Mouse (Mus musculus) brain, embryonic 14.5 days (tissue): ENCODE results near the gene Gm42878. TPM values are rescaled to one million over a fixed set of nuclear protein-coding genes. Genes with fewer than 3 reads are reported as not detected.

Experiments
- DNase-seq: peaks from one replicate; pipeline ENCODE4 v3.0.0-alpha.2; 2011; ENCODE audit warnings: low read depth
- CTCF ChIP-seq: fragments of 200-500 bp; IDR thresholded peaks from 2 replicates; pipeline ENCODE4 v1.5.1; 2012; ENCODE audit warnings: inconsistent platforms, mild to moderate bottlenecking, moderate library complexity, borderline replicate concordance; ENCODE audit not compliant: insufficient read depth, insufficient read length; ENCODE audit errors: extremely low read depth
- POLR2A ChIP-seq: fragments of 200-500 bp; IDR thresholded peaks from 2 replicates; pipeline ENCODE4 v1.6.1; 2012; ENCODE audit warnings: mild to moderate bottlenecking, inconsistent platforms, borderline replicate concordance; ENCODE audit not compliant: poor library complexity, insufficient read depth, insufficient read length, severe bottlenecking; ENCODE audit errors: extremely low read depth
- polyA plus RNA-seq: library from polyadenylated mRNA; depleted of rRNA; stranded (reverse); fragments of >200 nt; gene quantifications from 2 replicates; pipeline ENCODE4 v1.2.3, GENCODE M21; 2012; rRNA removed

Gene Gm42878
- polyA plus RNA-seq, 1 experiment, result 0.14 TPM

DNA sequence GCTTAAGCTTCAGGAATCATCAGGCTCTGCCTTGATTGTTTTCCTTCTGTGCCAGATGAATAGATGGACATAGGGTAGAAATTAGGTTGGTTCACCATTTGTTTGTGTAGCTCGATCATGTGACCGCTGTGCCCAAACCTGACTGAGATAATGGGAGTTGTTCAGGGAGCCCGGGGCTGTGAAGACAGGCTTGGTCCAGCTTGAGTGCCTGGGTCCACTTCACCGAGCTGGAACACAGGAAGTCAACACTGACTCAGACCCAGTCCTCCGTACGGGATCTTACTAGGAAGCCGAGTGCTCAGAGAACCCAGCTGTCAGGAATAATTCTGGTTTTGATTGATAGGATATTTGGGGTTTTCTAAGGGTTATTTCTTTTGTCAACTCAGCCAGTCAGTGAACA lies 70.7 kb downstream of the Gm42878 start:
- TF ChIP-seq POLR2A (no peak), CTCF (no peak)
- DNase-seq, result no peak

DNA sequence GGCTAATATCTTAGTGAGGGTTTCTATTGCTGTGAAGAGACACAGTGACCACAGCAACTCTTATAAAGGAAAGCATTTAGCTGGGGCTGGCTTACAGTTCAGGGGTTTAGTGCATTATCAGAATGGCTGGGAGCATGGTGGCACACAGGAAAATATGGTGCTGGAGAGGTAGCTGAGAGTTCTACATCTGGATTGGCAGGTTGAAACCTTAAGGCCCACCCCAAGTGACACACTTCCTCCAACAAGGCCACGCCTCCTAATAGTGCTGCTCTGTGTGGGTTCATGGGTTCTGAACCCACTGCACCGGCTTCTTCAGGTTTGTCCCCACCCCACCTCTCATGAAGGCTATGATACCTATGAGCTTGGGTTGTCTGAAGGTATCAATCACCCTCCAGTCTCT lies 72.9 kb downstream of the Gm42878 start:
- no peak for DNase-seq
- TF ChIP-seq CTCF (no peak), POLR2A (no peak)

DNA sequence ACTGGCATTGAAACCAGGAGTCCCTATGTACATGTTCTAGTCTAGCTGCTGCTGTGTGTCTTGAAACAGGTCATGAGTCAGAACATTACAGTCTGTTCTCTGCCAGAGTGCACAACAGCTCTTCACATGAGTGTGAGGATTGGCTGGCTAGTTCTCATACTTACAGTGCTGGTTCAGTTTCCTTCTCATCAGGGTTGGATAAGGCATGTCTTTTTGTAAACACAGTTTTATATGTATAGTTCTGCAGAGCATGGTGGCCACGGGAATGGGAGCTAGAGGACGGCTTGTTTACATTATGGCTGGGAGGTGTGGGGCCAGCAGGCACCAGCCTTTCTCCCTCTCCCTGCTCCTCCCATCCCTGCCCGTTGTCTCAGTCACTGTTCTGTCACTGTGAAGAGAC lies 75.7 kb downstream of the Gm42878 start:
- DNase-seq, result no peak
- no peak for TF ChIP-seq CTCF
- no peak for TF ChIP-seq POLR2A

Other genes with a start within 250 kb of the Gm42878 start
- 157 and 195 TPM in 2 replicates for gene Trafd1, start 159.8 kb downstream of the Gm42878 start, polyA plus RNA-seq
- gene Naa25, start 147.5 kb downstream of the Gm42878 start, polyA plus RNA-seq, result 29.7 and 30.1 TPM in 2 replicates
- gene Tmem116, start 93.6 kb downstream of the Gm42878 start, polyA plus RNA-seq, result 1.8 TPM in 2 replicates
- gene Erp29, start 93.0 kb downstream of the Gm42878 start, polyA plus RNA-seq, result 110 and 121 TPM in 2 replicates
- not detected in 2 replicates for gene Adam1b, start 42.0 kb downstream of the Gm42878 start, polyA plus RNA-seq
- gene Adam1a, start within 50 bp of the Gm42878 start, polyA plus RNA-seq, result 34.1 and 38.2 TPM in 2 replicates
- gene Mapkapk5, start 423 bp upstream of the Gm42878 start, polyA plus RNA-seq, result 99.8 and 103 TPM in 2 replicates
- 141 and 169 TPM in 2 replicates for gene Aldh2, start 48.3 kb upstream of the Gm42878 start, polyA plus RNA-seq
- gene Acad12, start 73.5 kb upstream of the Gm42878 start, polyA plus RNA-seq, result 1.5 and 1.8 TPM in 2 replicates
- gene Acad10, start 115.0 kb upstream of the Gm42878 start, polyA plus RNA-seq, result 1.8 and 2.8 TPM in 2 replicates
- gene Brap, start 115.1 kb upstream of the Gm42878 start, polyA plus RNA-seq, result 31.4 and 41.5 TPM in 2 replicates
- gene Atxn2, start 165.9 kb upstream of the Gm42878 start, polyA plus RNA-seq, result 156 and 226 TPM in 2 replicates